Mouse (Mus musculus): ENCODE data around the gene Chst13.

GRCm38 (mm10) chr6:90315961-90316360 lies 9.0 kb downstream of the Chst13 start:
- TF ChIP-seq CTCF (IDR thresholded peaks at IDR 0.05) (no peak), EP300 (IDR thresholded peaks at IDR 0.05) (no peak)

Data from lung, postnatal 0 days (tissue).